Mouse (Mus musculus) ES-E14 (cell line): Measurements from ENCODE around the gene Rab42.

Source experiments
- CHD2 ChIP-seq: IDR thresholded peaks from 2 replicates; pipeline ENCODE4 v1.6.1; 2014; ENCODE audit warnings: mild to moderate bottlenecking, low read depth, low read length, inconsistent platforms
- HCFC1 ChIP-seq: IDR thresholded peaks from 2 replicates; pipeline ENCODE4 v1.6.1; 2012; ENCODE audit warnings: low read length, inconsistent platforms, borderline replicate concordance; ENCODE audit not compliant: insufficient read depth
- MAFK ChIP-seq: IDR thresholded peaks from 2 replicates; pipeline ENCODE4 v1.6.1; 2014; ENCODE audit warnings: mild to moderate bottlenecking, low read depth, low read length, inconsistent platforms; ENCODE audit not compliant: insufficient read depth
- ZC3H11A ChIP-seq: IDR thresholded peaks from 2 replicates; pipeline ENCODE4 v1.6.1; 2012; ENCODE audit warnings: low read depth, mild to moderate bottlenecking, inconsistent platforms, low read length, borderline replicate concordance
- ZNF384 ChIP-seq: IDR thresholded peaks from 2 replicates; pipeline ENCODE4 v1.6.1; 2012; ENCODE audit warnings: low read depth, low read length, inconsistent platforms

GRCm38 (mm10) chr4:132331960-132332359 lies 28.8 kb upstream of the Rab42 start:
- no peak for TF ChIP-seq ZC3H11A
- TF ChIP-seq MAFK, result no peak
- TF ChIP-seq ZNF384, result no peak
- TF ChIP-seq HCFC1, result no peak
- TF ChIP-seq CHD2, result no peak
